Mouse (Mus musculus) embryo, embryonic 10.5 days (tissue): ENCODE results near the gene Spata31d1d.

Source experiments
- DNase-seq: peaks from one replicate; pipeline ENCODE4 v3.0.0-alpha.2; 2015; ENCODE audit warnings: low spot score

Spata31d1d gene

DNA sequence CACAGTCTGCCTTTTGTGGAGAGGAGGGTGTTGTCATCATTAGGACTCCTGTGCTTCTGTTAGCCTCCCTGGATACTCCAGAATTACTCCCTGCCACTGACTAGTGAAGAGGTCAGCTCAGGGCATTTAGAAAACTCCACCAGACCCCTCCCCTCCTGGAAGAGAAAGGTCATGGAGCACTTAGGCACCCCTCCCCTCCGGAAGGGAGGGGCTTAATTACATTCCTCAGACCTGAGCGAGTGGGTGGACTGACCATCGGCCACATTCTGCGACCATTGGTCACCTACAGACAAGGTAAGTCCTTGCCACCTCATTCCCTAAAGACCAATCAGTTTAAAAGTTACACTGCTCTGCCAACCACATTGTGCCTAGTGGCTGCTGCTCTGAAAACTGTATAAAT lies 52.2 kb downstream of the Spata31d1d start:
- no peak for DNase-seq

DNA sequence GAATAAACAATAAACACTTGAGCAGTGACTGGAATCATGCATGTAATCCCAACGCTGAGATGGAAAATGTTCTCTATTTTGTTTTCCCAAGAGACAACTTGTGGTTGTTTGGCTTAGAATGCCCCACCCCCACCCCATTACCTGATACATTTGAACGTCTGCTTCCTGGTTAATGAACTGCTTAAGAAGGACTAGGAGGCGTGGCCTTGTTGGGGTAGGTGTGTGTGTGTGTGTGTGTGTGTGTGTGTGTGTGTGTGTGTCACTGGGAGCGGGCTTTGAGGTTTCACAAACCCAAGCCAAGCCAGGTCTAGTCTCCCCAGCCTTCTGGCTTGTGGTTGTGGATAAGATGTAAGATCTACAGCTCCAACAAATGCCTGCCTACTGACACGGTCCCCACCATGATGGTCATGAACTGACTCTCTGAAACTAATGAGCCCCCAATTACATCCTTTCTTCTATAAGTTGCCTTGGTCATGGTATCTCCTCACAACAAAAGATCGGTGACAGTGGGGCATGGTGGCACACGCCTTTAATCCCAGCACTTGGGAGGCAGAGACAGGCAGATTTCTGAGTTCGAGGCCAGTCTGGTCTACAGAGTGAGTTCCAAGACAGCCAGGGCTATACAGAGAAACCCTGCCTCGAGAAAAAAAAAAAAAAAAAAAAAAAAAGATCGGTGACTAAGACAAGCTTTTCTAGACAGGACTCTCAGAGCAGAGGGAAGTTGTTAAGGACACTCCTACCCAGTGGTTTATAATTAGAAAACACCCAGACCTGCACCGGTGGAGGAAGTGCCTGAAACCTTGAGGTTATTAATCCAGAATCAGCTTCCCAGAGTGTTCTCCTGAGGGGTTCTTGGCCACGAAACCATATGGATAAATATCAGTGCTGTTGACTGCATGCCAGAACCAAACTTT lies 55.0 kb downstream of the Spata31d1d start:
- no peak for DNase-seq
